Mouse (Mus musculus): ENCODE results near the gene 2010005H15Rik.
"Not testable (repeated sequence)": the region's sequence is repeated elsewhere in the genome, so short reads cannot be mapped to it uniquely, and the experiment has no call there.

Gene 2010005H15Rik

DNA sequence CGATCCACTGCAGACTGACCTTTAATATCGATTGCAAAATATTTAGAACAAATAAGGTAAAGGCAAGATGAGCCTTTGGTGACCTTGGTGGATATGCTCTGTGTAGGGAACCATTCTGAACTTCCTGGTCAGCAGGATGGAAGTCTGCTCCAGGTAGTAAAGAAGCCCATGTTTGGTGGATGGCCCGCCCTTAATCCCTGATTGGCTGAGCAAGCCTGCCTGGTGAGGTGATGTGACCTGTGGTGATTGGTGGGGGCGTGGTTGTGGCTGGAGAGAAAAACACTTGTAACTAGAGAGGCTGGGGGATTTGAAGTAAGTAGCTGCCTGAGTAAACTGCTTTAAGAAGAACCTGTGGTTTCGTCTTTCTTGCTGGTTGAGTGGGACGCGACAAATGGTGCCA, at the start of gene 2010005H15Rik:
TSS of gene 2010005H15Rik (plus strand) at position 301 of the 400 bp plus-strand sequence.
- DNase-seq (ENCODE audit: low spot score): not testable (repeated sequence)

DNA sequence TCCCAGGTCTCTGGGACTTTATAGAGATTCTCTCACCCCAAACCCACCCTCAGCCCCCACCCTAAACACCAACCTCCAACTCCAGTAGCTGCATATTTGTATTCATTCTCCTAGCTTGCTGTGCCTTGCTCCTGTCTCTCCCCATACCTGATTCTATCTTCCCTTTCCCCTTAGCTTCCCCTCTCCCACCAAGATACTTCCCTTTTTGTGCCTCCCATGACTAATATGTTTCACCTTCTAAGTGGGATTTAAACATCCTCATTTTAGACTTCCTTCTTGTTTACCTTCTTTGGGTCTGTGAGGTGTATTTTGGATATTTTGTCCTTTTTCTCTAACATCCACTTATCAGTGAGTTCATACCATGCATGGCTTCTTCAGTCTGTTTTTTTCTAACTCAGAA, 45.2 kb upstream of the 2010005H15Rik start:
- no peak for DNase-seq (ENCODE audit: low spot score)

DNA sequence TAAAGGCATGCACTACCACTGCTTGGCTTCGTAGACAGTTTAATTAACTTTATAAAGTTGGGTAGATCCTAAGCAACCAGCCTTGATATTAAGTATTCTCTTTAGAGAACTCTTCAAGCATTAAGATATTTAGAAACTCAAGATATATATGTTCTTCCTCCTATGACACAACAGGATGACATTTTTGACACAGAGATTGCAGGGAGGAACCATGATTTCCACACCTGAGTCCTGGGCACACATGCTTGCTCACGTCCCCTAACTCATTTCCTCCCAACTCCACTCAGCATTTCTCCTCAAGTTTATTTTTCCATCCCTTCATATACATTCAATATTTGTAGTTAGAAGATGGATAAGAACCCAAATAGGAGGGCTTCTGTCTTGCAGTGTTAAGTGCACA, 41.4 kb upstream of the 2010005H15Rik start:
- no peak for DNase-seq (ENCODE audit: low spot score)

- not testable (repeated sequence) for DNase-seq (ENCODE audit: low spot score)
Observed at GRCm38 (mm10) chr16:36183912-36184311, 37.4 kb upstream of the 2010005H15Rik start, which contains the start of gene Gm5483. Gene Gm5483 (plus strand): TSS chr16:36184212.

GRCm38 (mm10) chr16:36199226-36199625, 22.0 kb upstream of the 2010005H15Rik start:
- DNase-seq (ENCODE audit: low spot score): no peak

- DNase-seq (ENCODE audit: low spot score): no peak
Observed at GRCm38 (mm10) chr16:36203846-36204245, 17.4 kb upstream of the 2010005H15Rik start.

DNA sequence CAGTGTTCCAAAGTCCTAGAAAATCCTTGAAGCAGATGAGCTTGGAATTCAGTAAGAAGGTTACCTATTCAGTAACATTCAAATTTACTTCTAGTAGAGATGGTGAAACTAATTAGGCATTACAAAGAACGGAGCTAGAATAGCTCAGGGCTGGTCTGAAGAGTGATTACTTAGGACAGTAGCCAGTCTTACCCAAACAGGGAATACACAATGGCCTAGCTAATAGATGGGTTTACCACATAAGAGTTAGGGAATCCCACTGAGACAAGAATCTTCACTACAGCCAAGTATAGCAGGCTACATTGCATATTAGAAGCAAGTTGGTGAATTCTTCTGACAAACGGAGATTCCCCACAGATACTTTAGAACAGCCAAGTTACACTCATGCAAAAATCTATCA, 15.6 kb upstream of the 2010005H15Rik start:
- DNase-seq (ENCODE audit: low spot score): not testable (repeated sequence)

DNA sequence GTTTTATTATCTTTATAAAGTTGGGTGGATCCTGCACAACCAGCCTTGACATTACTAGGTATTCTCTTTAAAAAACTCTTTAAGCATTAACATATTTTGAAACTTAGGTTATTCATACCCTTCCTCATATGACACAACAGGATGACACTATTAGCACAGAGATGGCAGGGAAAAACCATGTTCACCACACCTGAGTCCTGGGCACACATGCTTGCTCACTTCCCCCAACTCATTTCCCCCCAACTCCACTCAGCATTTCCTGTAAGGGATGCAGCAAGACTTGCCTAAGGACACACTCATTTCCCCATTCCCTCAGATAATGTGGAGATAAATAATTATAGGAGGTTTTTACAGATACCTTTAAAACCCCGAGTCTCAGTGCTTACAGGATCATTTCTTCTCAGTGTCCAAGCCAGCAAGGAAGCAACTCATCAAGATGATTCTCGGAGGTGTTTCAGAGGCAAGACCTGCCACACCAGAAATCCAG, 11.3 kb upstream of the 2010005H15Rik start, which contains the start of gene Gm5416:
TSS of gene Gm5416 (plus strand) at position 437 of the 487 bp plus-strand sequence.
- no peak for DNase-seq (ENCODE audit: low spot score)

DNA sequence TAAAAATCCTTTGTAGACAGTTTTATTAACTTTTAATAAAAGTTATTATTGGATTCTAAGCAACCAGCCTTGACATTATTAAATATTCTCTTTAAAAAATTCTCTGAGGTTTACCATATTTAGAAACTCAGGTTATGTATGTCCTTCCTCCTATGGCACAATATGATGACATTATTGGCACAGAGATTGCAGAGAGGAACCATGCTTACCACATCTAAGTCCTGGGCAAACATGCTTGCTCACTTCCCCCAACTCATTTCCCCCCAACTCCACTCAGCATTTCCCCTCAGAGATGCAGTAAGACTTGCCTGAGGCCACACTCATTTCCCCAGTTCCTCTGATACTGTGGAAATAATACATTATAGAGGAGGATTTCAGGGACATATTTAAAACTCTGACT, 39.3 kb downstream of the 2010005H15Rik start:
- DNase-seq (ENCODE audit: low spot score): not testable (repeated sequence)

DNA sequence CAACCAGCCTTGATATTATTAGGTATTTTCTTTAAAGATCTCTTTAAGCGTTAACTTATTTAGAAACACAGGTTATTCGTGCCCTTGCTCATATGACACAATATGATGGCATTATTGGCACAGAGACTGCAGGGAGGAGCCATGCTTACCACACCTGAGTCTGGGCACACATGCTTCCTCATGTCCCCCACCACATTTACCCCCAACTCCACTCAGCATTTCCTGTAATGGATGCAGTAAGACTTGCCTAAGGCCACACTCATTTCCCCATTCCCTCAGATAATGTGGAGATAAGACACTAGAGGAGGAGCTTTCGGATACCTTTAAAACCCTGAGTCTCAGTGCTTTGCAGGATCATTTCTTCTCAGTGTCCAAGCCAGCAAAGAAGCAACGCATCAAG, 55.5 kb downstream of the 2010005H15Rik start, which contains the start of gene Stfa1:
TSS of gene Stfa1 (plus strand) at position 156 of the 400 bp plus-strand sequence.
- DNase-seq (ENCODE audit: low spot score): not testable (repeated sequence)

DNA sequence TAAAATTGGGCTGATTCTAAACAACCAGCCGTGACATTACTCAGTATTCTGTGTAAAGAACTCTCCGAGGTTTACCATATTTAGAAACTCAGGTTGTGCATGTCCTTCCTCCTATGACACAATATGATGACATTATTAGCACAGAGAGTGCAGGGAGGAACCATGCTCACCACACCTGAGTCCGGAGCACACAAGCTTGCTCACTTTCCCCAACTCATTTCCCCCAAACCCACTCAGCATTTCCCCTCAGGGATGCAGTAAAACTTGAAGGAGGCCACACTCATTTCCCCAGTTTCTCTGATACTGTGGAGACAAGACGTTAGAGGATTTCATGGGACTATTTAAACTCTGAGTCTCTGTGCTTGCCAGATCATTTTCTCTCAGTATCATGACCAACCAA, 67.9 kb downstream of the 2010005H15Rik start:
- DNase-seq (ENCODE audit: low spot score): no peak
